Mouse (Mus musculus) hindlimb bud, embryonic 11.5 days (tissue): Measurements from ENCODE around the gene Cyp2a4.
"Not testable (repeated sequence)": the region's sequence is repeated elsewhere in the genome, so short reads cannot be mapped to it uniquely, and the experiment has no call there.

Experiments used
- DNase-seq: peaks from one replicate; pipeline ENCODE4 v3.0.0-alpha.2; 2012; ENCODE audit warnings: low read depth, low spot score; ENCODE audit errors: extremely low spot score

Gene Cyp2a4

GRCm38 (mm10) chr7:26306926-26307325, at the start of gene Cyp2a4:
Cyp2a4 (plus strand) TSS chr7:26307169.
- DNase-seq, result not testable (repeated sequence)

DNA sequence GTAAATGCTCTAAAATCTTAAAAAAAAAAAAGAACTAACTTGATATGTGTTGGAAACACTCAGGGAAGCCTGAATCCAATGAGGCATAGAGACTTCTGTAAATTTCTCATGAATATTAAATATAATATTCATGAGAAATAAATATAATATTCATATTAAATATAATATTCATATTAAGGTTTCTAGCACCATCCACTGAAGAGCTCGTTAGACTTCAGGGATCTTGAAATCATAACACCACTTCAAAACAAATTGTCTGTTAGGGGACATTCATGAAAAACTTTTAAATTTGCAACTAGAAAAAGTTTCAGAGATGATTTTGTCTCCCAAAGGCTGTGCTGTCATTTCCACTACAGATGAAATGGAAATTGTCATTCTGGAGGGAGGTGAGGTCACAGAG, 46.9 kb upstream of the Cyp2a4 start, which contains the start of gene Vmn1r184:
TSS of gene Vmn1r184 (plus strand) at position 301 of the 400 bp plus-strand sequence.
- not testable (repeated sequence) for DNase-seq

GRCm38 (mm10) chr7:26303429-26304166, 3.4 kb upstream of the Cyp2a4 start:
- not testable (repeated sequence) for DNase-seq

GRCm38 (mm10) chr7:26311786-26312185, 4.8 kb downstream of the Cyp2a4 start:
- DNase-seq, result not testable (repeated sequence)

- not testable (repeated sequence) for DNase-seq
Measured at GRCm38 (mm10) chr7:26315194-26315593, 8.2 kb downstream of the Cyp2a4 start.

GRCm38 (mm10) chr7:26315809-26316208, 8.8 kb downstream of the Cyp2a4 start:
- DNase-seq, result not testable (repeated sequence)

GRCm38 (mm10) chr7:26320361-26320760, 13.4 kb downstream of the Cyp2a4 start:
- DNase-seq, result not testable (repeated sequence)

DNA sequence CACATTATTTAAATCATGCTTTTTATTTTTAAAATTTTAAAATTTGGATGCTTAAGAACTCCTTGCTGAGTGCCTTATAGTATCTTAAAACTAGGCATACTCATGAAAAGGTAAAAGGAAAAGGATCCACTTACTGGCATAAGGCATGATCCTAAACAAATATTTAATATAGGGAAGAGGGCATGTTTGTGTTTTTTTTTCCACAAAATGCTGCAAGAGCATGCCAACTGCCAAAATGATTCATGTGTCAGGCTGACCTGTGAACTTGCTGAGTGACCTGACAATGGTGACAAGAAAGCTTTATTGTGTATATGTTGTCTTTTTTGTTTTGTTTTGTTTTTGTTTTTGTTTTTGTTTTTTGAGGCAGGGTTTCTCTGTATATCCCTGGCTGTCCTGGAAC, 43.2 kb downstream of the Cyp2a4 start:
- DNase-seq, result not testable (repeated sequence)

GRCm38 (mm10) chr7:26352258-26352657, 45.3 kb downstream of the Cyp2a4 start:
- not testable (repeated sequence) for DNase-seq

DNA sequence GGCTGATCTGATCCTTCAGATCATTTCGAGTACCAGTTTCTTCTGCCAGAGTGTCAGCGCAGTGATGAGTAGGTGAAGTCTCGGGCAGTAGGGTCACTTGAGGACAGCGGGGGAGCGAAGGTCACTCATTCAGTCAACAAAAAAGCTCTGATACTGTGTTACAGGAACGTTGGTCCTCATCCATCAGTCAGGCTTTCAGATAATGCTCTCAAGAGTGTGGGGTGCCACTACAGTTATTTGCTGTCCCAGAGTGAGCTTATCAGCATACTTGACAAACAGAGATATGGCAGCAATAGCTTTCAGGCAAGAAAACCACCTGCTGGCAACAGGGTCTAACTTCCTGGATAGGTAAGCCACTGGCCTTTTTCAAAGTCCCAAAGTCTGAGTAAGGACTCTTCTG, 49.8 kb downstream of the Cyp2a4 start:
- not testable (repeated sequence) for DNase-seq
